Mouse (Mus musculus) embryo, embryonic 10.5 days (tissue): ENCODE measurements around the gene Rpa1.
A peak's percentile ranks its signal among the peaks of the same experiment; 100 is the strongest.
"Not testable (repeated sequence)": the region's sequence is repeated elsewhere in the genome, so short reads cannot be mapped to it uniquely, and the experiment has no call there.

ENCODE experiments used
- DNase-seq: peaks from one replicate; pipeline ENCODE4 v3.0.0-alpha.2; 2015; ENCODE audit warnings: low spot score

Rpa1 gene

DNA sequence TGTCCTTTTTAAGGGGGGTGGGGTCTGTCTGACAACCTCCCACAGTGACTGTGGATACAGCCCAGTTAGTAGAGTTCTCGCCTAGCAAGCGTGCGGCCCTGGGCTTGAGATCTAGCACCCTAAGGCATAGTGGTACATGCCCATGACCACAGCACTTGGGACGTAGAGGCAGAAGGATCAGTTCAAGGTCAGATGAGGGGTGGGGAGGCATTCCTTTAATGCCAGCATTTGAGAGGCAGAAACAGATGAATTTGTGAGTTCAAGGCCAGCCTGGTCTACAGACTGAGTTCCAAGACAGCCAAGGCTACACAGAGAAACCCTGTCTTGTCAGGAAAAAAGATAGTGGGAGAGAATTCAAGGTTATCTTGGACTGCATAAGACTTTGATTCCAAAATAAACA is 61.3 kb downstream of the Rpa1 start:
- DNase-seq, result no peak

DNA sequence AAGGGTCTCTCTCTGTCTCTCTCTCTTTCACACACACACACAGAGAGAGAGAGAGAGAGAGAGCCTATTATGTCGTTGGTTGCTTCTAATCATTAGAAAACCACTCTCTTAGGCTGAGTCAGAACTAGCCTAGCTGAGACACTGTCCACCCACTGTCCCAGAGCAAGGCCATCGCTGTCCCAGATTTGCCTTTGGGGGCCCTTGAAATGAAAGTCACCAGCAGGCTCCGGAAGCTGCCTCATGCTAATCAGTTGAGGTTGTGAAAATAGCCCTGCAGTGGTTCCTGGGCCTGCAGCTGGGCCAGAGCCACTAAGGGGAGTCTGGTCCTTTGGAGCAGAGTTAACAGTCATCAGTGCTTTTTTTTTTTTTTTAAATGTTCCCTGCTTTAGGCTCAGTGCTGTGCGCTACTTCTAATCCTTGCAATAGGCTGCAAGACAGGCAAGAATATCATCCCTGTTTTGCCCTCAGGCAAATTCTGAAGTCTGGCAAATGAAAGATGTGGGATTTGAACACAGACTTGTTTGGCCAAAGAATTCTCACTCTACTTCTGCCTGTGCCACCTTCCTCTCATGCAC is 62.1 kb downstream of the Rpa1 start:
- no peak for DNase-seq

DNA sequence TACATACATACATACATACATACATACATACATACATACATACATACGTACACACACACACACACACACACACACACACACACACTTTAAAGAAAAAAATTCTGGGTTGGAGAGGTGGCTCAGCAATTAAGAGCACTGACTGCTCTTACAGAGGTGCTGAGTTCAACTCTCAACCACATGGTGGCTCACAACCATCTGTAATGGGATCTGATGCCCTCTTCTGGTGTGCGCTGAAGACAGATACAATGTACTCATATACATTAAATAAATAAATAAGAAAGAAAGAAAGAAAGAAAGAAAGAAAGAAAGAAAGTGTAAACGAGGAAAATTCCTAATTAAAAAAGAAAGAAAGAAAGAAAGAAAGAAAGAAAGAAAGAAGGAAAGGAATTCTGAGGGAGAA is 64.3 kb downstream of the Rpa1 start:
- not testable (repeated sequence) for DNase-seq

DNA sequence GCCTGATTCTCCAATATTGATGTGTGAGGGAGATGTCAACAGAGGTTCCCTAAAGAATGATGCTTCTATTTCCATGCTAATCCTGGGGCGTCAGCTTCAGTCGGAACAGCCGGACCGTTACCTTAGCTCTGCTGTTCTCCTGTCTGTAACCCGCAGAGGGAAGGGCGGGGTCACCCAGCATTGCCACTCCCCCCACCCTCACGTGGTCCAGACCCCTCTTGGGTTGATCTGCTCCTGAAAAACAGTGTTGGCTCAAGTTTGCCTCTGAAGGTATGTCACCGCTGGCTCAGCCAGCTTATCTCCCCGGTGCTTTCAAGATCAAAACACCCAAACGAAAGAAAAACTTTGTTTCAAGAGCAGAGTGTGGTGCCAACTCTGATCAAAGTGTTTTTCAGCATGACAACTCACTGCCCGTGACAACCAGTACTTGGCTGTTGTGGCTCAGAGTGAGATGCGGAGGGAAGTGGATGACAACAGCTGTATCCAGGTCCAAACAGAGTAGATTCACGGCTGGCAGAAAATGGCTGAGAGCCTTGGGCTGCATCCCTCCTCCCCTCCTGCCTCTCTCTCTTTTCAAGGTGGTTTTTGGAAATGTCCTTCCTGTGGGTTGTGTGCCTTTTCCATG is 65.5 kb downstream of the Rpa1 start:
- peak; percentile 50 for DNase-seq

DNA sequence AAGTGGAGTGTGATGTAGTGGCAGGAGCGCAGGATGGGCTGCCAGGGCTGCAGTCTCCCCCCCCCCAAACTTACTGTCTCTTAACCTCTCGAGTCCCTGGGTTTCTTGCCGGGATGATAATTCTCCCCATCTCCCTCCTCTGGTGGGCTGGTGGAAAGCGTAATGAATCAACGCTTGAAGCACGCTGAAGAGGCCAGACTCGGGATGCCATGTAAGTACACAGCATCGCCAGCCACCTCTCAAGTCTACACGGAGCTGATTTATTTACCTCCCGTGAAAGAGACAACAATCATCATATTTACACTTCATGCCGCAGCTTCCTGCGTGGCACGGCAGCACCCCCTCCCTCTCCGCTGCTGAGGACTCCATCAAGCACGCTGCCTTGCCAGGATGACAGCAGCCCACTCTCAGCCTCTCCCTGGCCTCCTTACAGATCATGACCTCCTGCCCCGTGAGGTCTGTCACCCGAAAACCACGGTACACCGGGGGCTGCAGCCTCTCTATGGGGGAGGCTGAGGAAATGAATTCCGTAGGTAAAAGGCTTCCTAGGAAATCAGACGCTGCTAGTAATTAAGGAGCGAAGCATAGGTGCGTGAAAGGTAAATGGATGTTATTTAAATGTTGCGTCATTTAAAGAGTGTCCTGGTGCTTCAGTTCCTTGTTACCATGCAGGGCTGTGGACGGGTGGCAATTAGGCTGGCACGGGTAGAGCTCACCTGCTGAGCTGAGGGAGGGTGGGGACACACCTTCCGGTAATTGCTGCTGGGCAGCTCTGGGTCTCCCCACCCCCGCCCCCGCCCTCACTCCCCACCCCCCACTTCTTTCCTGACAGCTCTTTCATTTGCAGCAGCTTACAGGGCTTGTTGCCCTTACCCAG is 66.5 kb downstream of the Rpa1 start:
- DNase-seq, result no peak

DNA sequence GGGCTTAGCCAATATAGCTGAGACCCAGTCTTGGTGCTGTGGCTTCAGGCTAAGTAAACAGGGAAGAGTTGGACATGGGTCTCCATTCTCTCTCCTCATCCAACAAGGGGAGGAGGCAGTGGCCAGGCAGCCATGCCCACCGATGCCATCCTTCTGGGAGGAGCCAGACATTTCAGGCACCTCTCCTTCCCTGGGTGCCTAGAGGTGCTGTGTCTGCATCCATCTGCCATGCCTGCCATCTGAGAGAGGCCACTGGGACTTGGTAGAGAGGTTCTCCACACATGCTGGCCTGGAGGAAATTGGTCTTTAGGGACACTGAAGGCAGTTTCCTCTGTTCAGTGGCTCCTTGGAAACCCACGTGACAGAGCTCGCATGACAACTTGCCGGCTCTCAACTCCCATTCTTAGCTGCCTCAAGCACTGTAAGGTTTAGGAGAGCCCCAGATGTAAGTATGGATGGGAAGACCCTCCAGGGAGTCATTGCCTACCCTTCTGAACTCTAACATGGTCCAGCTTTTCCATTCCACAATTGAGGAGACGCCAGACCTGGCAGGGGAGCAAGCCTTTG is 67.6 kb downstream of the Rpa1 start:
- no peak for DNase-seq

DNA sequence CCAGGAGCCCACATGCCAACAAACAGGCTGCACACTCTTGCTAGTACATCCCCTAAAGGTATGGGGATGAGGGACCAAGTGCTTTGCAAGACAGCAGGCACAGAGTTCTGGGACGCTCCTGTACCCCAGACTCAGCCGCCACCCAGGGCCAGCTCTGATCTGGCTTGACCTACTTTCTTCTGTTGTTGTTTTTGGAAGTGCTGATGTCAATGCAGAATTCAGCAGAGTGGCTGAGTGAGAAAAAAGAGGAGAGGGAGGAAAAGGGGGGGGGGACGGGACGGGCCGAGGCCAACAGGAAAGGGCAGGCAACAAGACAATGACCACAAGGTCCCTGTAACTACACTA is 68.1 kb downstream of the Rpa1 start:
- no peak for DNase-seq

DNA sequence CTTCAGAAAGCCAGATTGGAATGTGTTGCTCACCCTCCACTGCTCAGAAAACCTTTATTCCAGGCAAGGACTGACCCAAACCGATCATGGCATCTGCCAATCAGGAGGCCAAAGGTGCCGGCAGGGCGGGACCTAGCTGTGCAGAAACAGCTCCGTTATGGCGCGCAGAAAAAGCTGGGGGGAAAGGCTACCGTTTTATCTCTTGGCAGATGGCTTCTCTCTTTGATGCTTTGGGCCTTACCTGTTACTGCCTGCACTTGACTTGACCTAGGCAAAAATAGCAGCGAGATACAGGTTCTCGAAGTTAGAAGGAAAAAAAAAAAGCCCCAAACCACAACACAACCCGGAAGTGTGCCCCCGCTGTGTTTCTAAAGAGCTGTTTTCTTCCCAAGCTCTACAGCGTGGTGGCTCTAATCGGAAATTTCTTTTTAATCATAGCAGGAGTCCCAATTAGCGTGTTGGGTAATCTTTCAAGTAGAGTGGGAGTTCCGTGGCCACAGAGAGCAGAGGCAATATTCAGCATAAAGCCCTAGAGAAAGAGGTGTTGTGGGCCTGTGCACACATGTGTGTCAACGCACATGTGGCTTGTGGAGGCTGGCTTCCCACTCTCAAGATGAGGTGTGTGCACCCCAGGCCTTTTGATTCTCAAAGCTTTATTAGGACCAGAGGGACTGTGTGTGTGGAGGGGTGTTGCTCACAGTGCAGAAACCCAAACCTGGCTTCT is 68.6 kb downstream of the Rpa1 start:
- peak; percentile 79 for DNase-seq

DNA sequence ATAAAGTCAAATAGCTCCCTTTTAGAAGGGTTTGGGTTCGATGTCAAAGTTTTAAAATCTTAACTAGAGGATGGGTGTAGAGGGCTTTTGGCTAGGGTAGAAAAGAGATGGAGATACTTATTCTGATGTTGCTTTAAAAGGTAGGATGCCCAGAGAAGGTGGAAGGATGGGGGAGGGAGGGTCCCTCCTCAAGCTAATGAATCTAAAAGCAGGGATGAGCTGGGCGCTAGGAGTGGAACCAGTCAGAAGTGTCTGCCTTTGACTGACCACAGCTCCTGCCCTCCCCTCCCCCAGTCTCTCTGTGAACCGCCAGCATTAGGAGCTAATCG is 69.1 kb downstream of the Rpa1 start:
- DNase-seq, result no peak

DNA sequence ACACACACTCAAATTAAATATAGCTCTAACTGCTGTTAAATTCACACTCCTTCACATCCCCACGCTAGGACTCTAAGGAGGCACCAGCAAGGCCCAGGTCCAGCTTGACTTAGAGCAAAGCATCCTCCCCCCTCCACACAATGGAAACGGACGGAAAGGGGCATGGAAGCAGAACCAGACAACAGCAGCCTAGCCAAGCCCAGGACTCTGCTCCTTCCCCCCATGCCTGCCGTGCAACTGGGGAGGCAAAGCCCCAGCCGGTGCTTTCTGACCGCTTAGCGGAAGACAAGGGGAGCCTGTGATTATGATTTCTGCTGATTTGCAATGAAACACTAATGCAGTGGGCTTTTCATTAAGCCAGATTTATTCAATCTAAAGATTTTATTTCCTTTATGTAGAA is 70.0 kb downstream of the Rpa1 start:
- DNase-seq, result no peak

DNA sequence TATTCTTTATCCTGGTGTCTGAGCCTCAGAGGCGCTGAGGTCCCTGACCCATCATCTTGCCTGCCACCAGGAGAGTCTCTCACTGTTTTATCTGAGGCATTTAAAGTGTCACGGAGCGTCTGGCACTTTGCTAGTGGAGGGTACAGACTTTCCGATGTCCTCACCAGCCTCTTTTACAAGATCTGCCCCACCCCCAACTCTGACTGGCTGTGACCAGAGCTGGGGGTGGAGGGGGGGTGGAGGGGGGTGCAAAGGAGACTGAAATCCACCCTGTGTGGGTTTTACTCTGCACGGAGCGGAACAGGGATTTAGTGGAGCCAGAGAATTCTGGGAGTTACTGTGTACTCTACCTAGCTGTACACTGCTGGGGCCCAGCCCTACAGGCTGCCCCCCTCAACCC is 73.1 kb downstream of the Rpa1 start:
- DNase-seq, result no peak

DNA sequence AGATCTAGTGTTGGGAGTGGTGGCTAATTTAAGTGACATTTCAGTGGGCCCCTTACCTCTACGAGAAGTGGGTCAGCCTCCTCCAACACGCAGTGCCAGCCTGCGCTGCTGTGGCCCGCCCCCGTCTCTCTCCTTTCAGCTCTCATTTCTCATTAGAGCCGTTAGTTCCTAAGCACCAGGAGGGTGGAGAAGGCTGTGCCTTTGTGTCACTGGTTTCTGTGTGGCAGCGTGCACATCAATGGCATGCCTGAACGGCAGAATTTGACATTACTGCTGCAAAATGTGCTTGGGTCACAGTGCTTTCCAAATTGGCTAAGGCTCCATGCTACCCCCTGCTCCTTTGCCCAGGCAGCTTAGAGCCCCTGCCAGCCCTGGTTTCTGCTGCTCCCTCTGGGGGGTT is 74.7 kb downstream of the Rpa1 start:
- DNase-seq, result no peak

DNA sequence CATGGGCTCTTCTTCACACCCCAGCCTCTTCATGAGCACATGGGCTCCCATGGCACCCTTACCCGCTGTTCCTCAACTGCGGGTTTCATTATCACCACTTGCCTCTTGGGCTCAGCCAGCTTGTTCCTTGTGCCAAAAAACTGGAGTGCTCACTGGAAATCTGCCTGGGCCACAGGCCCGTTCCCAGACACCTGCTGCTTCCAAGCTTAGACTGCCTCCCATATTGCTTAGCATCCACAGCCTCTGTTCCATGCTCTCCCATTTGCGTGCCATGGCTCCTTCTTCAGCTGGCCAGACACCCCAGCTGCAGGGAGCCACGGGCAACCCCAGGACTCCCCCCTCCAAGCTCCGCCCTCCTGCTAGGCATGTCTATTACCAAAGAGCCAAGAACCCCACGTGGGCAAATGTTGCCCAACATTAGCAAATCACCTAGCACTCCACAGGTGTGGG is 77.1 kb downstream of the Rpa1 start:
- no peak for DNase-seq

DNA sequence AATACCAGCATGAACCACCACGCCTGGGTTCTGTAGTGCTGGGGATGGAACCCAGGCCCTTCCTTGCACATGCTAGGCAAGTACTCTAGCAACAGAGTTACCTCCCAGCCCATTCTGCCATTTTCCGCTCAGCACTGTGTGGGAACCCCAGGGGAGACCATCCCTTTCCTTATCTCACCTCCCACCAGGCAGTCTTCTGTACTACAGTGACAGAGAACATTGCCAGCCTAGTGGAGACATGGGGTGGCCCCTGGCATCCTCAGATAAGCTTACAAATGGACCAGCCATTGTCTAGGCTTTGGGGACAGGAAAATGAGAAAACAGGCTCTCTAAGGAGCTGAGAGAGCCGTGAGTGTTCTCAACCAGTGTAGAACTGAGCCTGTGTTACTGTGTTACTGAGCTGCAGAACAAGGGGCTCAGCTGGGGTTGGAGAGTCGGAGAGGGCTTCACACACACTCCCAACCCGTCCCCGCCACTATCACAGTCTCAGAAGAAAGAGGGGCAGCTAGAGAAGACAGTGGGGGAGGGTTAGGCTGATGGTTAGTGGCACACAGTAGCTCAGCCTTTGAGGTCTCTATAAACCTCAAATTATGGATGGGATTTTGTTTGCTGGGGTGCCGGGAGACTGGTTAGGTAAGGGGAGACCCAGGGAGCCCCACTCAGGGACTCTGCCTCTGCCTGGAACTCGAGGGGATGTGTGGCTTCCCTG is 77.7 kb downstream of the Rpa1 start:
- DNase-seq, result no peak

DNA sequence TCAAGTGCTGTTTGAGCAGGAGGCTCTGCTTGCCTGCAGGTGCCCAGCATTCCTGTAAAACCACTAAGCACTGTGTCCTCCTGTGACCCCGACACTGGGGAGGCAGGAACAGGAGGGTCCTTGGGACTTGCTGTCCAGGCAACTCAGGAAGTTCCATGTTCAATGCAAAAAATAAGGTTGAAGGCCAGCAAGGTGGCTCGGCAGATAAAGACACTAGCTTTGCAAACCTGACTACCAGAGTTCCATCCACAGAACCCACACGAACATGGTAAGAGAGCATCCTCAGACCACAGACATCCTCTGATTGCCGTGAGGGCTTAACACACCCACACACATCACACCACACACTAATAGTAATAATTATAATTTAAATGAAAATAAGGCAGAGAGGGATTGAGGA is 78.9 kb downstream of the Rpa1 start:
- no peak for DNase-seq

DNA sequence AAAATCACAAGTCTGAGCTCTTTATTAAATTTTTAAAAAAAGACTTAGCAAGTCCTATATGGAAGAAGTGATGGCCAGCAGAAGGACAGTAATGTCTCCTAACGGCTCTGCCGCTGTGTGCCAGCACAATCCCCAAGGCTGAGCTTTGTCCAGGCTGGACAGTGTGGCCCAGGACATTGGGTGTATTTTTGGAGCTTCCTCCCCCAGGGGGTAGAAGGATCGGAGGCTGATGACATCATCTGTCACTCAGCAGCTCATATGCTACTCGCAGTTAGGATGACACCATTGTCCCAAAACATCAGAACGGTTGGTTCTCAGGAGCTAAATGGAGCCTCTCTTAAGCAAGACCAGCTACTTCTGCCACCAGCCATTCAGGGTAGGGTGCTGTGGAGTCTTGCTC is 79.6 kb downstream of the Rpa1 start:
- DNase-seq, result no peak

DNA sequence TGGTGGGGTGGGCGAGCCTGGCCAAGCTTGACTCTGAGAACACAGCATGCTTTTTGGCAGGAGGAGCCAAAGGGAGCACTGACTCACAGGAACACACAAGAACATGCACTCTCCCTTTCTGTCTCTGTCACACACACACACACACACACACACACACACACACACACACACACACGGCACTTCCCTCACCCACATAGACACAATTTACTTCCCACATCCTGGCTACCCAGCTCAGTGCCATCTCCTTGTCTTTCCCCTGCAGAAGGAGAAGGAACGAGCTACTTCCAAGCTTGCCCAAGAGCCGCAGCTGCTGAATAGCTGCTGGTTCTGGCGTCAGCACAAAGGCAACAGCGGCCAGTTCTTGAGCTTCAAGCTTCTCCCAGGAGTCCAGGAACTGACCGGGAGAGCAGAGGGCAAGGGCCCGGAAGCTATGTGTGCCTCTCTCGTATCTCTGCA is 80.3 kb downstream of the Rpa1 start:
- no peak for DNase-seq

DNA sequence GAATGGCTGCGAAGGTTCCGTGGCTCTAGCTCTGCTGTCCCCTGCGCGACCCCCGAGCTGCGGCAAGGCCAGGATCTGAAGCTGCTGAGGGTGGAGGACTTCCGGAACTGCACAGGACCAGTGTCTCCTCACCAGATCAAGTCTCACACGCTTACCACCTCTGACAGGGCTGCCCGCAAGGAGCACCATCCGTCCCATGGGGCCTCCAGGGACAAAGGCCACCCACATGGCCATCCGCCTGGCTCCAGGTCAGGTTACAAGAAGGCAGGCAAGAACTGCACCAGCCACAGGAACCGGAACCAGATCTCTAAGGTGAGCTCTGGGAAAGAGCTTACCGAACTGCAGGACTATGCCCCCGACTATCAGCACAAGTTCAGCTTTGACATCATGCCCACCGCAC is 82.6 kb downstream of the Rpa1 start:
- DNase-seq, result no peak

DNA sequence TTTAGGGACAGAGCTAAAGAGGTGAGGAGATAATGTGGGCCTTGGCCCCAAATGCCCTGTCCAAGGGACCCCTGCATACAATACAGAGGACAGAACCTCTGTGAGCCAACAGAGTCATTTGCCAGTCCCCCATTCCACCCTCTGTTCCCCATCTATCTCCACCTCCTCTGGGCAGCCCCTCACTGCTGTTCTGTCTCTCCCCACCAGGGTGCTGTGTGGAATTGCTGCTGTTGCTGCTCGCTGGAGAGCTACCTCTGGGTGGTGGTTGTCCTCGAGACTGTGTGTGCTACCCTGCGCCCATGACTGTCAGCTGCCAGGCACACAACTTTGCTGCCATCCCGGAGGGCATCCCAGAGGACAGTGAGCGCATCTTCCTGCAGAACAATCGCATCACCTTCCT is 83.6 kb downstream of the Rpa1 start:
- DNase-seq, result no peak

DNA sequence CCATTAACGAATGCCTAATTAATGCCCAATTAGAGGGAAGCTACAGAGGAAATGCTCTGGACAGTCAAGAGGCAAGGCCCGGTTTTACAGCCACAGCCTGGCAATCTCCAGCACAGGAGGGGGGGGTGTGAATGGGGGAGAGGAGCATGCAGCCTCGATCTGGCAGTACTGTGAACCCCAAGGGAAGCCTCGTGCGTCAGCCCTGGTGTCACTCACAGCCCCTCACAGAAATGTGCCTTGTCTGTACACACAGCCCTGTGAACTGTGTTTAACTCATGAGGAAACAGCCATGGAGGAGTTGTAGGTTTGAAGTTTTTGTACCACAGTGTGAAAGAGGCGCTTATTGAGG is 84.2 kb downstream of the Rpa1 start:
- no peak for DNase-seq

DNA sequence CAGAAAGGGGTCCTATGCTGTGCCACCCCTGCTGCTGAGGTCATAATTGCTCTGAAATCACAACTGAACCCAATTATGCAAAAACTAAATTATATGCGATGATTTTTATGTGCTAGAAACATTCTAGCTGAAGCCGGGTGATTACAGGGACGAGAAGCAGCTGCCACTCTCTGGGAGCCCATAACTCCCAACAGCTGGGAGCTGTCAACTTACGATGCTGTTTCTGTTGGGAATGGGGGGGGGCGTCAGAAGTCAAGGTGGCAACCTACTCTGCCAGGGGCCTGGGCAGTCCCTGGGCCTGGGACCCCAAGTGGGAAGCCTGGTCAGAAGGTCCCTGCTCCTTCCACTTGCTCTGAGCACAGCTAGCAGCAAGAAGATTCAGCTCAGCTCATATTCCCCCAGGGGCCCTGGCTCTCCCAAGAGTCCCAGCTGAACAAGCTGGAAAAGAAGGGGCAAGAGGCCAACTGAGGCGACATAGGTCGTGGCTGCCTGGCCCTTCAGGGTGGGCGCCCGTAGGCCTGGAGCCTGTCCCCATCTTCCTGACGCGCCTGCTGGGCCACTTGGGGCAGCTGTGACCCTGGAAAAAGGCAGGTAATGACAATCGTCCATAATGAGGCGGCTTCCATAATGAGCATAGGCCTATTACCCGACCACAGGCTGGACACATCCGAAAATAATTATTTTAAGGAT is 84.7 kb downstream of the Rpa1 start:
- no peak for DNase-seq
